Mouse (Mus musculus) brain, embryonic 14.5 days (tissue): ENCODE data around the gene Disp2.

Source experiments
- CTCF ChIP-seq: fragments of 200-500 bp; IDR thresholded peaks from 2 replicates; pipeline ENCODE4 v1.5.1; 2012; ENCODE audit warnings: inconsistent platforms, mild to moderate bottlenecking, moderate library complexity, borderline replicate concordance; ENCODE audit not compliant: insufficient read depth, insufficient read length; ENCODE audit errors: extremely low read depth
- POLR2A ChIP-seq: fragments of 200-500 bp; IDR thresholded peaks from 2 replicates; pipeline ENCODE4 v1.6.1; 2012; ENCODE audit warnings: mild to moderate bottlenecking, inconsistent platforms, borderline replicate concordance; ENCODE audit not compliant: poor library complexity, insufficient read depth, insufficient read length, severe bottlenecking; ENCODE audit errors: extremely low read depth

- TF ChIP-seq CTCF (no peak), POLR2A (no peak)
Observed at GRCm38 (mm10) chr2:118813981-118814836, 34.7 kb downstream of the Disp2 start, which contains the start of gene Knstrn.
